ENCODE assay signal across 16 mouse cellular contexts in the genomic region with DNA sequence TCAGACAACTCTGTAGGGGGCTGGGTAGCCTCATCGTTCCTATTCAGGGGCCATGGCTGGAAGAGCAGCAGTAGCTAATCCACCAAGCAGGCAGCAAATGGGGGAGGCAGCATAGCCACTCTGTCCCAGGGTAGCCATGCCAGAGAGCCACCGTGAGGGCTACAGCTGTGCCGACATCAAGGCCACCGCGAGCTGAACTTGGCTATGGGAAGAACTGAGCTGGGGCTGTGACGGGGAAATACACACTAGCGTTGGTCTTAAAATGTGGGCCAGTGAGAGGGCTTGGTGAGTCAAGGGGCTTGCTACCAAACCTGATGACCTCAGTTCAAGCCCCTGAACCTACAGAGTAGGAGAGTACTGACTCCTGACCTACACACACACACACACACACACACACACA. TPM values are rescaled to one million over a fixed set of nuclear protein-coding genes. Genes with fewer than 3 reads are reported as not detected.
DNase-seq lines count a peak whose midpoint lies in the region; ATAC-seq and TF ChIP-seq lines count a peak whose summit lies in the region.
"Had no signal": no experiment of that assay in that cellular context is flagged by ENCODE, and none has a peak within 500 bp of the region (broad histone marks: within the 10 kb centered on the region; RNA-seq: fewer than 3 reads in every experiment).

No protein-coding gene starts in this region.

- no peaks in the 10 kb centered on the region for H3K9me3 ChIP-seq in hindbrain, embryonic 10.5 days
- H3K9me3 ChIP-seq in hindbrain, postnatal 0 days (ENCODE audit: low read length), result no peaks in the 10 kb centered on the region
- no peaks in the 10 kb centered on the region for H3K9me3 ChIP-seq in neural tube, embryonic 15.5 days (replicated peaks)
- H3K9me3 ChIP-seq: embryonic facial prominence, embryonic 13.5 days; hindbrain, embryonic 13.5 days had no signal

- H3K4me1 ChIP-seq in hindbrain, embryonic 10.5 days (replicated peaks), result peaks cover 76% of the 10 kb centered on the region
- H3K4me1 ChIP-seq in hindbrain, postnatal 0 days (ENCODE audit: insufficient read depth, low read length), result no peaks in the 10 kb centered on the region
- H3K4me1 ChIP-seq in thymus, adult 2 months (replicated peaks; ENCODE audit: control insufficient read depth, insufficient read depth, low read length), result peaks cover 61% of the 10 kb centered on the region
- peaks cover 12% of the 10 kb centered on the region for H3K4me1 ChIP-seq in neural tube, embryonic 15.5 days

- no peak overlapping the region for H3K9ac ChIP-seq in hindbrain, postnatal 0 days (replicated peaks; ENCODE audit: low read length)
- no peak overlapping the region for H3K9ac ChIP-seq in neural tube, embryonic 15.5 days (replicated peaks)
- H3K9ac ChIP-seq: embryonic facial prominence, embryonic 13.5 days; hindbrain, embryonic 13.5 days had no signal

- H3K36me3 ChIP-seq in hindbrain, embryonic 10.5 days, result no peaks in the 10 kb centered on the region
- H3K36me3 ChIP-seq in hindbrain, postnatal 0 days (ENCODE audit: insufficient read depth, low read length), result no peaks in the 10 kb centered on the region
- no peaks in the 10 kb centered on the region for H3K36me3 ChIP-seq in thymus, adult 2 months (ENCODE audit: control insufficient read depth, insufficient read depth, low read length)
- H3K36me3 ChIP-seq in neural tube, embryonic 15.5 days, result no peaks in the 10 kb centered on the region
- H3K36me3 ChIP-seq: embryonic facial prominence, embryonic 13.5 days; hindbrain, embryonic 13.5 days had no signal

- H3K27me3 ChIP-seq in hindbrain, embryonic 10.5 days (ENCODE audit: insufficient read depth, poor library complexity, severe bottlenecking), result 0 out of 2 replicates have a peak, but pooled peaks cover 7% of the 10 kb centered on the region
- H3K27me3 ChIP-seq in hindbrain, postnatal 0 days (ENCODE audit: insufficient read depth, low read length), result no peaks in the 10 kb centered on the region
- H3K27me3 ChIP-seq in thymus, adult 2 months (ENCODE audit: control insufficient read depth, insufficient read depth, low read length), result no peaks in the 10 kb centered on the region
- H3K27me3 ChIP-seq in neural tube, embryonic 15.5 days (replicated peaks), result no peaks in the 10 kb centered on the region
- H3K27me3 ChIP-seq: embryonic facial prominence, embryonic 13.5 days; hindbrain, embryonic 13.5 days had no signal

- H3K4me3 ChIP-seq in hindbrain, embryonic 10.5 days, result no peak overlapping the region
- no peak overlapping the region for H3K4me3 ChIP-seq in hindbrain, postnatal 0 days (ENCODE audit: low read length)
- H3K4me3 ChIP-seq in thymus, adult 2 months (ENCODE audit: control insufficient read depth, insufficient read depth, low read length), result no peak overlapping the region
- H3K4me3 ChIP-seq in neural tube, embryonic 15.5 days (replicated peaks), result no peak overlapping the region
- H3K4me3 ChIP-seq: embryonic facial prominence, embryonic 13.5 days; hindbrain, embryonic 13.5 days had no signal

- no peak overlapping the region for H3K4me2 ChIP-seq in hindbrain, postnatal 0 days (ENCODE audit: low read depth, low read length)
- no peak overlapping the region for H3K4me2 ChIP-seq in neural tube, embryonic 15.5 days
- H3K4me2 ChIP-seq: embryonic facial prominence, embryonic 13.5 days; hindbrain, embryonic 13.5 days had no signal

- H3K27ac ChIP-seq in hindbrain, embryonic 10.5 days, result peak overlapping the region; percentile 98
- no peak overlapping the region for H3K27ac ChIP-seq in hindbrain, postnatal 0 days
- H3K27ac ChIP-seq in thymus, adult 2 months (ENCODE audit: control insufficient read depth, insufficient read depth, low read length), result peak overlapping the region; percentile 73
- no peak overlapping the region for H3K27ac ChIP-seq in neural tube, embryonic 15.5 days (replicated peaks)
- H3K27ac ChIP-seq: embryonic facial prominence, embryonic 13.5 days; hindbrain, embryonic 13.5 days; kidney, postnatal 0 days had no signal

- WGBS in hindbrain, embryonic 10.5 days, result 63% methylated on average over 7 of the region's 7 CpGs
- 56% methylated on average over 7 of the region's 7 CpGs for WGBS in hindbrain, postnatal 0 days
- WGBS in thymus, adult 2 months, result 58% methylated on average over 7 of the region's 7 CpGs
- 69% methylated on average over 7 of the region's 7 CpGs for WGBS in neural tube, embryonic 15.5 days

- peak; percentile 55 for DNase-seq in CD4-positive, CD25-positive, alpha-beta regulatory T cell, adult 2 months (ENCODE audit: low read depth, low spot score)
- no peak for DNase-seq in hindbrain, embryonic 10.5 days (ENCODE audit: low spot score)
- DNase-seq in hindbrain, postnatal 0 days (ENCODE audit: low spot score), result no peak
- DNase-seq in thymus, adult 2 months, result no peak
- no peak for DNase-seq in thymus, adult 18-20 months
- no peak for DNase-seq in layer of hippocampus, postnatal 14 days (ENCODE audit: low spot score in 2 of 2)
- DNase-seq: adrenal gland, postnatal 25 days; cerebellum, adult 8-10 months; gastrocnemius, postnatal 25 days; kidney, adult 11 months had no signal

- no peak for ATAC-seq in CD4-positive, CD25-positive, alpha-beta regulatory T cell, adult 4 months
- no peak for ATAC-seq in hindbrain, postnatal 0 days
- ATAC-seq in neural tube, embryonic 15.5 days (ENCODE audit: low FRiP score), result no peak
- ATAC-seq: midbrain, embryonic 16.5 days had no signal

- no peak for TF ChIP-seq CTCF in hindbrain, postnatal 0 days (IDR thresholded peaks at IDR 0.05; ENCODE audit: low read depth)
- TF ChIP-seq CTCF in thymus, adult 2 months (IDR thresholded peaks at IDR 0.05; ENCODE audit: borderline replicate concordance, control insufficient read depth, extremely low read depth, insufficient read depth, low read length, poor library complexity), result no peak

- no peak for TF ChIP-seq POLR2A in thymus, adult 2 months (IDR thresholded peaks at IDR 0.05; ENCODE audit: control insufficient read depth, extremely low read depth, insufficient read depth, low read length, poor library complexity)

RNA-seq across cellular contexts. Expression of gene Tldc1, which starts 6.5 kb away (rescaled TPM):
- 10 to 100 TPM in 1 of 2 experiments, 1 to 10 TPM in 1; 6.5 to 14.3 TPM for polyA plus RNA-seq in CD4-positive, CD25-positive, alpha-beta regulatory T cell, adult 4 months (2017; shearing (Covaris generic))
- 12.6 and 15.3 TPM in 2 replicates for polyA plus RNA-seq in hindbrain, embryonic 10.5 days (2016; fragmentation: Nextera tagmentation; extraction: Ambion mirVana)
- total RNA-seq in hindbrain, postnatal 0 days (2014; rRNA removed), result 20.2 and 21.2 TPM in 2 replicates
- polyA plus RNA-seq in hindbrain, postnatal 0 days (2015; fragmentation: Nextera tagmentation; extraction: Ambion mirVana), result 7.4 and 8.4 TPM in 2 replicates
- polyA plus RNA-seq in thymus, adult 2 months (2012; rRNA removed), result 13.9 and 14.0 TPM in 2 replicates
- 10.0 and 12.0 TPM in 2 replicates for polyA plus RNA-seq in neural tube, embryonic 15.5 days (2015; fragmentation: Nextera tagmentation; extraction: Ambion mirVana)
- total RNA-seq in layer of hippocampus, postnatal 14 days (2021), result 10 to 100 TPM; 16.2 to 19.5 TPM

RNA-seq across cellular contexts. Expression of gene Cotl1, which starts 55.7 kb away (rescaled TPM):
- polyA plus RNA-seq in CD4-positive, CD25-positive, alpha-beta regulatory T cell, adult 4 months (2017; shearing (Covaris generic)), result 100 to 1,000 TPM; 131 to 191 TPM
- 273 and 545 TPM in 2 replicates for polyA plus RNA-seq in hindbrain, embryonic 10.5 days (2016; fragmentation: Nextera tagmentation; extraction: Ambion mirVana)
- 263 and 269 TPM in 2 replicates for total RNA-seq in hindbrain, postnatal 0 days (2014; rRNA removed)
- 85.4 and 87.8 TPM in 2 replicates for polyA plus RNA-seq in hindbrain, postnatal 0 days (2015; fragmentation: Nextera tagmentation; extraction: Ambion mirVana)
- 428 and 476 TPM in 2 replicates for polyA plus RNA-seq in thymus, adult 2 months (2012; rRNA removed)
- 104 and 158 TPM in 2 replicates for polyA plus RNA-seq in neural tube, embryonic 15.5 days (2015; fragmentation: Nextera tagmentation; extraction: Ambion mirVana)
- 100 to 1,000 TPM; 103 to 114 TPM for total RNA-seq in layer of hippocampus, postnatal 14 days (2021)

Comparison
In these comparisons a context has a peak if more than half of its experiments do, and no peak if none do; other contexts are left out.
1. H3K27ac ChIP-seq: peak in hindbrain, embryonic 10.5 days (single experiment) and thymus, adult 2 months (single experiment); none in hindbrain, postnatal 0 days (single experiment) and neural tube, embryonic 15.5 days (single experiment).